Comparison of ENCODE assay signal across 8 mouse cellular contexts in the genomic region with DNA sequence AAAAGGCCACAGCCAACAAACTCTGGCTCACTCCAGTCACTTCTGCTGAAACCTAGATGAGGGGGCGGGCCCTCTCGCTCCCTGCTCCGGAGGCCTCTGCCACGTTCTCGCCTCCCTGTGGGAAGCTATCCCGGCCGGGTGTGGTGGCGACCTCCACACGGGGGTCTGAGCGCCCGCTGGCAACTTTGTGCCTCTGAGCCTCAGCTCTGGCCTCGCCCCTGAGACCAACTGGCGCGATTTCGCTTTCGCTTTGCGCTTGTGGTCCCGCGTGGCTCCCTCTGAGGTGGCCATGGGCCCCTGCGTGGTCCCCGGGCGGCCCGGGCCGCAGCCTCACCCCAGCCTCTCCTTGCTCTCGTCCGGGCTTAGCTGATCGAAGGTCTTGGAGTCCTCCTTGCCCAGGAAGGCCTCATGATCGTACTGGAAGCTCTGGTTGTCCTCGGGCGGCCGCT. TPM values are rescaled to one million over a fixed set of nuclear protein-coding genes. Genes with fewer than 3 reads are reported as not detected.
DNase-seq lines count a peak whose midpoint lies in the region; ATAC-seq lines count a peak whose summit lies in the region.

No protein-coding gene starts in this region.

- H3K4me3 ChIP-seq in embryonic facial prominence, embryonic 13.5 days, result peak overlapping the region; percentile 82
- H3K4me3 ChIP-seq in limb, embryonic 10.5 days, result peak overlapping the region; percentile 85
- peak overlapping the region; percentile 85 for H3K4me3 ChIP-seq in midbrain, embryonic 10.5 days

- H3K4me2 ChIP-seq in embryonic facial prominence, embryonic 13.5 days, result peak overlapping the region; percentile 82

- H3K27ac ChIP-seq in embryonic facial prominence, embryonic 13.5 days, result peak overlapping the region; percentile 98
- H3K27ac ChIP-seq in limb, embryonic 10.5 days, result peak overlapping the region; percentile 98
- peak overlapping the region; percentile 95 for H3K27ac ChIP-seq in midbrain, embryonic 10.5 days (replicated peaks)

- peak; percentile 33 for ATAC-seq in cerebellum, adult (ENCODE audit: insufficient number of reproducible peaks, low FRiP score, low TSS enrichment)
- peak; percentile 22; the same call in 1 of the 2 replicates for ATAC-seq in embryonic facial prominence, embryonic 13.5 days (ENCODE audit: insufficient number of reproducible peaks, insufficient read depth, low FRiP score, low TSS enrichment, low read depth)

- under 1% methylated on average over 31 of the region's 31 CpGs for WGBS in embryonic facial prominence, embryonic 13.5 days
- WGBS in limb, embryonic 10.5 days, result under 1% methylated on average over 30 of the region's 31 CpGs
- under 1% methylated on average over 31 of the region's 31 CpGs for WGBS in midbrain, embryonic 10.5 days

- no peak for DNase-seq in cerebellum, adult 8-10 months
- DNase-seq in ES-CJ7 (ENCODE audit: low read depth, low spot score), result peak; percentile 41
- peak; percentile 55 to 64 for DNase-seq in heart, postnatal 14 days
- DNase-seq in limb, embryonic 10.5 days (ENCODE audit: low spot score), result peak; percentile 79
- DNase-seq in midbrain, embryonic 10.5 days (ENCODE audit: low spot score), result no peak
- peak; percentile 30 for DNase-seq in testis, postnatal 14 days (ENCODE audit: low spot score)

- H3K27me3 ChIP-seq in embryonic facial prominence, embryonic 13.5 days, result no peaks in the 10 kb centered on the region
- H3K27me3 ChIP-seq in limb, embryonic 10.5 days (ENCODE audit: low read depth, poor library complexity, severe bottlenecking), result no peaks in the 10 kb centered on the region
- peaks cover 19% of the 10 kb centered on the region for H3K27me3 ChIP-seq in midbrain, embryonic 10.5 days (ENCODE audit: low read depth, poor library complexity, severe bottlenecking)

- peaks cover 21% of the 10 kb centered on the region for H3K36me3 ChIP-seq in embryonic facial prominence, embryonic 13.5 days
- peaks cover 29% of the 10 kb centered on the region for H3K36me3 ChIP-seq in limb, embryonic 10.5 days
- peaks cover 24% of the 10 kb centered on the region for H3K36me3 ChIP-seq in midbrain, embryonic 10.5 days

- H3K4me1 ChIP-seq in embryonic facial prominence, embryonic 13.5 days, result peaks cover 34% of the 10 kb centered on the region
- H3K4me1 ChIP-seq in limb, embryonic 10.5 days, result peaks cover 26% of the 10 kb centered on the region
- peaks cover 35% of the 10 kb centered on the region for H3K4me1 ChIP-seq in midbrain, embryonic 10.5 days

- intact Hi-C loops in heart, postnatal 14 days (cut with DNase I), result no loop called here

- no peaks in the 10 kb centered on the region for H3K9me3 ChIP-seq in embryonic facial prominence, embryonic 13.5 days
- no peaks in the 10 kb centered on the region for H3K9me3 ChIP-seq in limb, embryonic 10.5 days (replicated peaks)
- H3K9me3 ChIP-seq in midbrain, embryonic 10.5 days (replicated peaks), result no peaks in the 10 kb centered on the region

- peak overlapping the region; percentile 98 for H3K9ac ChIP-seq in embryonic facial prominence, embryonic 13.5 days

RNA-seq across cellular contexts. Expression of gene Rcn1, which starts 0.5 kb away (rescaled TPM):
- polyA plus RNA-seq in embryonic facial prominence, embryonic 13.5 days (2015; fragmentation: Nextera tagmentation; extraction: Ambion mirVana), result 223 and 238 TPM in 2 replicates
- total RNA-seq in heart, postnatal 14 days (2021), result 10 to 100 TPM; 30.7 to 31.0 TPM
- polyA plus RNA-seq in limb, embryonic 10.5 days (2016; fragmentation: Nextera tagmentation; extraction: Ambion mirVana), result 96.8 and 116 TPM in 2 replicates
- 100 and 104 TPM in 2 replicates for polyA plus RNA-seq in midbrain, embryonic 10.5 days (2016; fragmentation: Nextera tagmentation; extraction: Ambion mirVana)

Comparison
In these comparisons a context has a peak if more than half of its experiments do, and no peak if none do; other contexts are left out.
1. DNase-seq: peak in ES-CJ7 (single experiment), heart, postnatal 14 days (2 of 2), limb, embryonic 10.5 days (single experiment) and testis, postnatal 14 days (single experiment); none in cerebellum, adult 8-10 months (single experiment) and midbrain, embryonic 10.5 days (single experiment).
2. Peak in every context shown above with its lines, with median percentiles within 50 percentile points of each other: H3K27ac ChIP-seq and H3K4me3 ChIP-seq.